Mouse (Mus musculus): Measurements from ENCODE around the gene Supt6.

- TF ChIP-seq EP300 (IDR thresholded peaks at IDR 0.05; ENCODE audit: low read depth): no peak
- no peak for TF ChIP-seq CTCF (IDR thresholded peaks at IDR 0.05; ENCODE audit: low read depth)
These were observed 80.6 kb downstream of the Supt6 start, which contains the start of gene Traf4 for GRCm38 (mm10) chr11:78164924-78165760.

Data from liver, embryonic 14.5 days (tissue).